Mouse (Mus musculus) kidney, postnatal 25 days (tissue): Measurements from ENCODE around the gene Htr1d.

Experiments used
- DNase-seq, 2 experiments: peaks; one replicate each; pipeline ENCODE4 v3.0.0; 2021; ENCODE audit warnings: mixed read lengths in 2 of 2

Gene Htr1d

DNA sequence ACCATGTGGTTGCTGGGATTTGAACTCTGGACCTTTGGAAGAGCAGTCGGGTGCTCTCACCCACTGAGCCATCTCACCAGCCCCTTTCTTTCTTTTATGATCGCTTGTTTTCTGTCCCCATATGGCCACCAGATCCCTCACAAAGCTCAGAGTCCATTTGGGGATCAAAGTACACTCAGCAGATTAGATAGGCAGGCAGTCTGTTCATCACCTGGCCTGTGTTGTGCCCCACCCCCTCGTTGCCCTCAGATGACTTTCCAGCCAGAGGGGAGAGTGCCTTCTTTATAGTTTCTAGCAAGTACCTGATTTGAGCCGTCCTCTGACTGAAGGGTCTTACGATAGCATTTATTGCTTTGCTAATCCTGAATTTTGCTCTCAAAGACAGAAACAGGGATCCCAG lies 29.5 kb downstream of the Htr1d start:
- DNase-seq = peak; percentile 40 to 55

- DNase-seq = peak; percentile 76 to 87
These were observed 31.5 kb downstream of the Htr1d start for GRCm38 (mm10) chr4:136454850-136455260.

GRCm38 (mm10) chr4:136456516-136457218 lies 33.3 kb downstream of the Htr1d start:
- DNase-seq = no peak

DNA sequence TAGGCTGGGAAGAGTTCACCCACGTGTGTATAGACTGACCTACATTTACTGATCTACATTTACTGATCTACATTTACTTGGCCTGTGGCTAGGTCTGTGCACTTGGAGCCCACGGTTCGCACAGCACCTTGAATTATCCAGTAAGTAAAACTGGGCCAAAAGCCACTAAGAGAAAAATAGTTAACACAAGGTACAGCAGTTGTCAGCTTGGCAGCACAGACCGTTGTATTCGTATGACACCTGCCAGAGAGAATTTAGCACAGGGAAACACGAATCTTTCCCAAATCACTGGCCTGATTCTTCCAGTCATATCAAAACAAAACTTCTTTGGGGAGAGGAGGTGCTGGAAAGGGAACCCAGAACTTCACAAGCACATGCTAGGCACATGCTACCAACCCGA lies 35.0 kb downstream of the Htr1d start:
- no peak for DNase-seq

GRCm38 (mm10) chr4:136459210-136459609 lies 35.9 kb downstream of the Htr1d start:
- no peak for DNase-seq

DNA sequence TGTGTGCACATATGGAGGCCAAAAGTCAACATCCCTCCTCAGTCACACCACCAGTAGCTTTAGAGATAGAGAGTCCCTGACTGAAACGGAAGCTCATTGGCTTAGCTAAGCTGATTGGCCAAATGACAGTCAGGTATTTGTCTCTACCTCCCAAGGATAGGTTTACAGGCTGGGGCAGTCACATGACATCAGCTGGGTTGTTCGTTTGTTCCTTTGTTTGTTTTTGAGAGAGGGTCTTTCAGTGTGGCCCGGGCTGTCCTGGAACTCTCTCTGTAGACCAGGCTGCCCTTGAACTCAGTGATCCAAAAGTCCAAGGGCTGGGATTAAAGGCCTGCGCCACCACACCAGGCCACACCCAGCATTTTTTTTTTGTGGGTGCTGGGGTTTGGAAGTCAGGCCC lies 37.9 kb downstream of the Htr1d start:
- DNase-seq = no peak

- no peak for DNase-seq
These were observed 38.4 kb downstream of the Htr1d start for GRCm38 (mm10) chr4:136461761-136462085.

GRCm38 (mm10) chr4:136462086-136462838 lies 38.9 kb downstream of the Htr1d start, which contains the start of gene 6030445D17Rik:
Gene 6030445D17Rik (plus strand): TSS chr4:136462250.
- DNase-seq = peak; percentile 84 to 93

DNA sequence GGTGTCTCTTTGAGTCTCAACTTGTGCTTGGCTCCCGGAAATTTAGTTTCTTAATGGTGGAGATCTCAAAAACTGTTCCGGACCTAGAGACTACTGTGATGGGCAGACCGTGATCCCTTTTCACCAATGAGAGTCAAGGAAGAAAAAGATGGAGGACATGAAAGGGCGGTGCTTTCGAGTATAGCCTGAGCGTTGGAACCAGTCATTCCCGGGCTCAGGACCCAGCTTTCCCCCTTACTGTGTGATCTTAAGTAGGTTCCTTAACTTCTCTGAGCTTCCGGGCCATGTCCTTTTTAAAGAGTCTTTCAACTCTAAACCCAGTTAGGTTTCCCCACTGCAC lies 39.5 kb downstream of the Htr1d start:
- DNase-seq = peak in 1 of 2 experiments; percentile 43

DNA sequence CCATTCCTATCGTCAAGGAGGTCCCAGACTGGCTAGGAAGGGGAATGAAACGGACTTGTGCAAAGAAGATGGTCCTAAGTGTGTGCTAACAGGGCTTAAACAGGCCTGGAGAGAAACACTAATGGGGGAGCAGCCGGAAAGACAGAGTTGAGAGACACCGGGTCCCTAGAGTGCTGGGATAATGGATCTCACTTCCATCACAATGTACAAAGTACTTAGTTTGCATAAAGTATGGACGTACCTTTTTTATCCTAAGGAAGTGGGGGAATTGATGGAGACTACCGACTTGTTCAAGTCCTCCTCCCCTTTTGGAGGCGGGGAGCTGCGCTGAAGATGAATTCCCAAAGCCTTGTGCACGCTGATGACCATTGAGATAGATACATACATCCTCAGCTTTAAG lies 40.1 kb downstream of the Htr1d start:
- no peak for DNase-seq

DNA sequence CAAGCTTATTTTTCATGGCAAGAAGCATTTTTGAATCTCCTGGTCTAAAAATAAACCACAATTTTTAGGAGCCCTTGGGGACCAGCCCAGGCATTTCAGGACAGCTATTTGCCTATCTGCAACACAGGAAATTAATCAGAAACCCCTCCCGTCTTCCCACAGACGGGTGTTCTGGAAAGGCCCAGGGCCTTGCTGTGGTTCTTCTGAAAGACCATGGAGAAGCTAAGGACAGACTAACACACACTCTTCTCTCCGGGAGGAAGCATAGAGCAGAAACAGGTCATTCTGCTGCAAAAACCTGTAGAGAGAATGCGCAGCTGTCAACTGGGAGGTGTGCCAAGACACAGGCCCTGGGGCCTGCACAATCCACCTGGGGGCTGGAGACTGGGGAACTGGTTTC lies 42.9 kb downstream of the Htr1d start:
- peak; percentile 49 to 50 for DNase-seq

DNA sequence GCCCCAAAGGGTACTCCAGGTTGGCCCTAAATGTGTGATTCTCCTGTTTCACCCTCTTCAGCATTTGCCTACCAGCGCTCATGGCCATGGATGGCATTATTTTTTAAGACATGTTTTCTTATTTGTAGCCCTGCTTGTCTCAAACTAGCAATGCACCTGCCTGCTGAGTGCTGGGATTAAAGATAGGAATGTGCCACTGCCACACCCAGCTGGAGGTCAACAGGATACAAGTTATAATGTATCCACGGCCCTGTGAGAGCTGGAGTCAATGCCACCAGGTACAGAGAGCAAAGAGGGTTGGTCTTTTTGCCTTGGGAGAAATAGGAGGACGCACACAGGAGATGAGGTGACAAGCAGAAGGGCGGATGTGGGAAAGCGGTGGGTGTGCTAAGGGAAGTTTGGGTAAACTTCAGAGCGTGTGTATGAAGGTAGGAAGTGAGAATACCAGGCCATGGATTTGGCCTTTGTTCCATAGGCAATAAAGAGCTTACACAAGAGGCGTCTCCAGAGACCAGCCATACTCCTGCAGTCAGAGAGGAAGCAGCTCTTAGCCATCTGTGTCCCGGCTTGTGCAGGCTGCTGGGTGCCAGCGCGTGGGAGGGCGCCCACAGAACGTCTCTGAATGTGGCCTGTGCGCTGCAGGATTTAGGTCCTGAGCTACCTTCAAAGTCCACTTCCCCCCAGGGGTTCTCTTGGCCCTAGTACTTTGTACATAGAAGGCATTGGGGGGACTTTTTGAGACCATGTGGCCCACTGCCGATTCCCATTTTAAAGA lies 45.4 kb downstream of the Htr1d start:
- no peak for DNase-seq

DNA sequence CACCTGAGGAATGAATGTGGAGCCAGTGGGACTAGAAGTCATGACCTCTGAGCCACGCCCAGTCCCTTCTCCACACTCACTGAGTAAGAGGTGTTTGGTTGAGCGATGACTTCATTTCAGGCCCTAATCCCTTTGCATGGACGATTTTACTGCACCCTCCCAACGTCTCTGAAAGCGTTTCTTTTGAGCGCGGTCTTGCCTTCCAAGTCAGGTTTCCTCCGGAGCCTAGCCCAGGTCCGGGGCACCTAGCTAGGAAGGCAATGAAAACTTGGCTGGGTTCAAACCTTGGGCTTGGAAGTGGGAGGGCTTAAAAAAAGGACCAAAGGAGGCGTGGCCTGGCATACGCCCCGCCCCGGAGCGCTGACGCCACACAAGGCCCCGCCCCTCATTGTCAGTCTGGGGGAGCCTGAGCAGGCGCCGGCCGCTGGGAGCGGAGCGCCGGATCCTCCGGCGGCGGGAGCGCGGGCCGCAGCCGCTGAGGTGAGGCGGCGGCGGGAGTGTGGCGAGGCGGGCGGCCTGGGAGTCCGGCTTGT lies 46.1 kb downstream of the Htr1d start, which contains the start of gene Luzp1:
Luzp1 (plus strand) TSS at position 391 of the 533 bp plus-strand sequence.
- peak; percentile 94 to 96 for DNase-seq

DNA sequence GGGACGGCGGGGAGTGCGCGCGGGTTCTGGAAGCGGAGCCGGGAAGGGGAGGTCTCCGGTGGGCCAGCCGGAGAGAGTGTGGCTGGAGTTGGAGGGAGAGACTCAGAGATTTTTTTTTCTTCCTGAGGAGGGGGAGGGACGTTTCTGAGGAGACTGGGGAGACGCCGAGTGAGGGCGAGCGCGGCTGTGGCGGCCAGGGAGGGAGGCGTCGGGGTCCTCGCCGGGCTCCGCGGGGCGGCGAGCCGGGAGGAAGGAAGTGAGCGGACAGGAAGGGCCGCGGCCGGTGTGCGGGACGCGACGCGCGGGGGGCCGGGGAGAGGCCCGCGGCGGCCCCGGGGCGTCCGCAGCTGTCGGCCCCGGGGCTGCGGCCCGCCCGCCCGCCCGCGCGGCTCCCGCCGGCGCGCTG lies 46.6 kb downstream of the Htr1d start:
- peak; percentile 43 to 80 for DNase-seq

DNA sequence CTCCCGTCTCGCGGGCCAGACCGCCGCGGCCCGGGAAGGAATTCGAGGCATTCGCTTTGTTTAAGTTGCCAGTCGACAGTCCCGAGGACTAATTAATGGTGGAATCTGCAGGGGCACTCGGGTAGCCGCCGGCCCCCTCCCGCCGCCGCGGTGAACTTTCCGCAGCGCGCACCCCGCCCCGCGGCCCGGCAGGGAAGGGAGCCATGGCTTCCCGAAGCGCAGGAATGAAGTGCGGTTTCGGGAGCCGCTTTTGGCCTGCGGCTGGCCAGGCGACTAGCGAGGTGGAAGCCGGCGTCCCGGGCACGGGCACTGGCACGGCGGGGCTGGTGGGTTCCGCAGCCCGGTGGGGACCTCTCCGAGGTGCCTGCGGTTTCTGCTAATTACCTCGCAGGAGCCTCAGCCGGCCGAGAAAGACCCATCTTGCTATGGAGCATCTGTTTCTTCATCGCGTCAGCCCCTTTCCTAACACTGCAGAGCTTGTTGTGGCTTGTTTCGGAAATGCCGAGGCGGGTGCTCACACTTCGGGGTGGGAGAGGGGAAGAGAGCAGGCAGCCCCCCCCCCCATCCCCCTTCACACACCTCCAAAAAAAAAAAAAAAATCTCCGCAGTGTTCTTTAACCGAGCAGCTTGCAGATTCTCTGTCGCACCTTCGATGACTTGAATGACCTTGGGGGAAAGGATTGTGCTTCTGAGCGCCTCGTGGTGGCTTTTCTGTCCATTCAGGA lies 47.2 kb downstream of the Htr1d start:
- DNase-seq = peak; percentile 56 to 69

DNA sequence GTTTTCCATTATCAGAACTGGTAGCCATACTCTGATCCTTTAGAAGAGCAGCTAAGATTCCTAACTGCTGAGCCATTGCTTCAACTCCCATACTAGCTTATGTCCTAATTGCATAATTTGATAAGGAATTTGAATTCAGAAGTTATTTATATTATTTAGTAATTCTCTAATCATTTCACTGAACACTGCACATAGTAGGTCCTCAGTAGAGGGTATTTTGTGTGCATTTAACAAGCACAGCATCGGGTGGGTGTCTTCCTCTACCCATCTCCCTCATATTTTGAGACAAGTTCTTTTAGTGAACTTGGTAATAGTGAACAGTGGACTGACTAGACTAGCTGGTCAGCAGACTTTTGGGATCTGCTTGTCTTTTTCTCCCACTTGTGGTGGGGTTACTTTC lies 53.4 kb downstream of the Htr1d start:
- DNase-seq = no peak

- DNase-seq = no peak
These were observed 63.2 kb downstream of the Htr1d start for GRCm38 (mm10) chr4:136486549-136486948.
